Mouse (Mus musculus) kidney, postnatal 36 days (tissue): ENCODE measurements around the gene Ly6g6f.
A peak's percentile ranks its signal among the peaks of the same experiment; 100 is the strongest.

Experiments used
- DNase-seq, 2 experiments: peaks; one replicate each; pipeline ENCODE4 v3.0.0; 2021 to 2022; ENCODE audit warnings: mixed read lengths in 2 of 2

Ly6g6f gene

GRCm38 (mm10) chr17:35077285-35077684 lies 8.1 kb downstream of the Ly6g6f start:
- no peak for DNase-seq

- DNase-seq: no peak
Observed at GRCm38 (mm10) chr17:35076507-35077176, 8.8 kb downstream of the Ly6g6f start, which contains the start of gene Ly6g6e. Gene Ly6g6e, plus strand, starts transcription at chr17:35076902.

GRCm38 (mm10) chr17:35074097-35074496 lies 11.3 kb downstream of the Ly6g6f start:
- DNase-seq: no peak

- DNase-seq: no peak
Observed at GRCm38 (mm10) chr17:35071454-35071853, 14.0 kb downstream of the Ly6g6f start.

- no peak for DNase-seq
Observed at GRCm38 (mm10) chr17:35070556-35071229, 14.7 kb downstream of the Ly6g6f start.

- no peak for DNase-seq
Observed at GRCm38 (mm10) chr17:35068213-35068914, 17.0 kb downstream of the Ly6g6f start.

- DNase-seq: no peak
Observed at GRCm38 (mm10) chr17:35066084-35066483, 19.3 kb downstream of the Ly6g6f start, which contains the start of gene Mpig6b. Gene Mpig6b, minus strand, starts transcription at chr17:35066184.

GRCm38 (mm10) chr17:35064951-35065947 lies 20.2 kb downstream of the Ly6g6f start, which contains the start of gene Ly6g6c:
Gene Ly6g6c, plus strand, starts transcription at chr17:35065388.
- peak; percentile 79 to 85 for DNase-seq

- no peak for DNase-seq
Observed at GRCm38 (mm10) chr17:35064378-35064877, 21.0 kb downstream of the Ly6g6f start.

GRCm38 (mm10) chr17:35063466-35063865 lies 21.9 kb downstream of the Ly6g6f start:
- DNase-seq: no peak

GRCm38 (mm10) chr17:35061299-35061698 lies 24.1 kb downstream of the Ly6g6f start:
- DNase-seq: no peak

- peak in 1 of 2 experiments; percentile 58 for DNase-seq
Observed at GRCm38 (mm10) chr17:35060737-35061297, 24.6 kb downstream of the Ly6g6f start.

- no peak for DNase-seq
Observed at GRCm38 (mm10) chr17:35060071-35060470, 25.3 kb downstream of the Ly6g6f start.

GRCm38 (mm10) chr17:35058911-35059892 lies 26.2 kb downstream of the Ly6g6f start, which contains the start of gene Ddah2:
Gene Ddah2, plus strand, starts transcription at chr17:35059035.
- DNase-seq: peak; percentile 90 to 94

GRCm38 (mm10) chr17:35058316-35058715 lies 27.1 kb downstream of the Ly6g6f start:
- DNase-seq: no peak

GRCm38 (mm10) chr17:35057090-35057489 lies 28.3 kb downstream of the Ly6g6f start:
- DNase-seq: no peak

- peak in 1 of 2 experiments; percentile 35 for DNase-seq
Observed at GRCm38 (mm10) chr17:35055691-35056495, 29.5 kb downstream of the Ly6g6f start.

GRCm38 (mm10) chr17:35052271-35052798 lies 33.1 kb downstream of the Ly6g6f start:
- DNase-seq: no peak
